Mouse (Mus musculus): ENCODE measurements around the gene Gm28539.

- no peak for TF ChIP-seq POLR2A (IDR thresholded peaks at IDR 0.05; ENCODE audit: borderline replicate concordance, extremely low read depth, low read depth, low read length)
- no peak for TF ChIP-seq CTCF (IDR thresholded peaks at IDR 0.05; ENCODE audit: insufficient read depth, low read length)
These were observed 14.0 kb upstream of the Gm28539 start for GRCm38 (mm10) chr16:18822356-18822755.

Data from lung, adult 2 months (tissue).